In genomic region chr2:154791661-154792642, GRCm38 (mm10) we compare ENCODE assay signal across 9 mouse cellular contexts. TPM values are rescaled to one million over a fixed set of nuclear protein-coding genes. Genes with fewer than 3 reads are reported as not detected.
DNase-seq lines count a peak whose midpoint lies in the region; ATAC-seq and TF ChIP-seq lines count a peak whose summit lies in the region.
"Had no signal": no experiment of that assay in that cellular context is flagged by ENCODE, and none has a peak within 500 bp of the region (broad histone marks: within the 10 kb centered on the region; RNA-seq: fewer than 3 reads in every experiment).

No protein-coding gene starts in this region.

- H3K4me2 ChIP-seq in forebrain, embryonic 14.5 days (ENCODE audit: low read length), result peak overlapping the region; percentile 88
- peak overlapping the region; percentile 67 for H3K4me2 ChIP-seq in lung, embryonic 15.5 days

- peak; percentile 60 for DNase-seq in c-Kit-positive CD71-positive TER-119-positive erythroid progenitor cells, embryonic 14.5 days (ENCODE audit: low spot score)
- DNase-seq in forebrain, embryonic 14.5 days (ENCODE audit: low spot score), result peak; percentile 68
- peak; percentile 84 to 88 for DNase-seq in heart, postnatal 14 days
- peak; percentile 39 to 45 for DNase-seq in layer of hippocampus, adult 18-20 months (ENCODE audit: low spot score in 2 of 2)
- DNase-seq in thymus, postnatal 0 days (ENCODE audit: low spot score), result peak; percentile 72

- peak overlapping the region; percentile 93 for H3K9ac ChIP-seq in forebrain, embryonic 14.5 days (ENCODE audit: low read length)
- H3K9ac ChIP-seq in lung, embryonic 15.5 days, result peak overlapping the region; percentile 97

- no peaks in the 10 kb centered on the region for H3K9me3 ChIP-seq in E14TG2a.4 (ENCODE audit: low read length)
- no peaks in the 10 kb centered on the region for H3K9me3 ChIP-seq in forebrain, embryonic 14.5 days (replicated peaks; ENCODE audit: control insufficient read depth, low read length)
- no peaks in the 10 kb centered on the region for H3K9me3 ChIP-seq in lung, embryonic 15.5 days

- peaks cover 64% of the 10 kb centered on the region for H3K4me1 ChIP-seq in E14TG2a.4 (replicated peaks; ENCODE audit: low read depth, low read length)
- H3K4me1 ChIP-seq in forebrain, embryonic 14.5 days (ENCODE audit: control insufficient read depth, insufficient read depth, low read length), result peaks cover 21% of the 10 kb centered on the region
- peaks cover 37% of the 10 kb centered on the region for H3K4me1 ChIP-seq in lung, embryonic 15.5 days
- H3K4me1 ChIP-seq in olfactory bulb, adult 2 months (ENCODE audit: control insufficient read depth, insufficient read depth, low read length), result peaks cover 3% of the 10 kb centered on the region; the same call in 1 of the 2 replicates

- intact Hi-C loops in heart, postnatal 14 days (cut with DNase I), result loop anchor here (2.0 to 5.0 kb wide), 4 partner anchors 15 to 135 kb away; no protein-coding TSS in a partner anchor

- no peak for TF ChIP-seq POLR2A in olfactory bulb, adult 2 months (IDR thresholded peaks at IDR 0.05; ENCODE audit: insufficient read depth, low read depth, low read length)

- no peak for TF ChIP-seq CTCF in E14TG2a.4 (conservative IDR thresholded peaks at IDR 0.05; ENCODE audit: low read length)
- 0 out of 2 replicates have a peak, but pooled peaks have one; percentile 8 for TF ChIP-seq CTCF in olfactory bulb, adult 2 months (IDR thresholded peaks at IDR 0.05; ENCODE audit: insufficient read depth, low read depth, low read length)

- peak; percentile 7 for ATAC-seq in forebrain, embryonic 14.5 days
- ATAC-seq in lung, embryonic 15.5 days (ENCODE audit: borderline replicate concordance, extremely low read depth, low FRiP score, low TSS enrichment), result peak; percentile 31; the same call in 1 of the 2 replicates

- under 1% methylated on average over 67 of the region's 67 CpGs for WGBS in forebrain, embryonic 14.5 days
- WGBS in lung, embryonic 15.5 days, result under 1% methylated on average over 59 of the region's 67 CpGs
- WGBS in olfactory bulb, adult 2 months, result 2% methylated on average over 65 of the region's 67 CpGs

- peak overlapping the region; percentile 98 for H3K4me3 ChIP-seq in E14TG2a.4 (replicated peaks; ENCODE audit: low read length)
- peak overlapping the region; percentile 98 for H3K4me3 ChIP-seq in forebrain, embryonic 14.5 days (ENCODE audit: low read depth, low read length)
- H3K4me3 ChIP-seq in lung, embryonic 15.5 days, result peak overlapping the region; percentile 80
- peak overlapping the region; percentile 82 for H3K4me3 ChIP-seq in olfactory bulb, adult 2 months (ENCODE audit: insufficient read depth, low read depth, low read length)

- peak overlapping the region; percentile 98 for H3K27ac ChIP-seq in forebrain, embryonic 14.5 days (ENCODE audit: low read depth, low read length)
- H3K27ac ChIP-seq in lung, embryonic 15.5 days, result peak overlapping the region; percentile 99
- peak overlapping the region; percentile 47; the same call in 1 of the 2 replicates for H3K27ac ChIP-seq in olfactory bulb, adult 2 months (ENCODE audit: insufficient read depth, low read depth, low read length)

- H3K27me3 ChIP-seq in E14TG2a.4 (ENCODE audit: insufficient read depth, low read length), result no peaks in the 10 kb centered on the region
- H3K27me3 ChIP-seq in forebrain, embryonic 14.5 days (replicated peaks; ENCODE audit: control insufficient read depth, insufficient read depth, low read length), result no peaks in the 10 kb centered on the region
- H3K27me3 ChIP-seq in lung, embryonic 15.5 days, result no peaks in the 10 kb centered on the region

- peaks cover 24% of the 10 kb centered on the region for H3K36me3 ChIP-seq in E14TG2a.4 (ENCODE audit: insufficient read depth, low read length)
- H3K36me3 ChIP-seq in forebrain, embryonic 14.5 days (ENCODE audit: control insufficient read depth, insufficient read depth, low read length), result peaks cover 4% of the 10 kb centered on the region; the same call in 1 of the 2 replicates
- no peaks in the 10 kb centered on the region for H3K36me3 ChIP-seq in lung, embryonic 15.5 days

RNA-seq across cellular contexts. Expression of gene a, which starts 0.8 kb away (rescaled TPM):
- polyA plus RNA-seq in forebrain, embryonic 14.5 days (2014; fragmentation: Nextera tagmentation; extraction: Ambion mirVana), result 0.89 and 2.4 TPM in 2 replicates
- total RNA-seq in heart, postnatal 14 days (2021), result not detected
- not detected for total RNA-seq in layer of hippocampus, adult 18-20 months (2021)
- 0.24 TPM in 1 of 2 replicates, not detected in the other for polyA plus RNA-seq in lung, embryonic 15.5 days (2015; fragmentation: Nextera tagmentation; extraction: Ambion mirVana)
- not detected in 2 replicates for polyA plus RNA-seq in olfactory bulb, adult 2 months (2012; ENCODE audit: insufficient read depth, insufficient read length, low replicate concordance, missing spikeins)
- 37.2 and 44.6 TPM in 2 replicates for polyA plus RNA-seq in thymus, postnatal 0 days (2015; fragmentation: Nextera tagmentation; extraction: Ambion mirVana)

RNA-seq across cellular contexts. Expression of gene Raly, which starts 1.1 kb away (rescaled TPM):
- 109 and 116 TPM in 2 replicates for polyA plus RNA-seq in forebrain, embryonic 14.5 days (2014; fragmentation: Nextera tagmentation; extraction: Ambion mirVana)
- total RNA-seq in heart, postnatal 14 days (2021), result 100 to 1,000 TPM; 119 to 131 TPM
- 10 to 100 TPM; 67.1 to 73.5 TPM for total RNA-seq in layer of hippocampus, adult 18-20 months (2021)
- 42.2 and 48.0 TPM in 2 replicates for polyA plus RNA-seq in lung, embryonic 15.5 days (2015; fragmentation: Nextera tagmentation; extraction: Ambion mirVana)
- polyA plus RNA-seq in olfactory bulb, adult 2 months (2012; ENCODE audit: insufficient read depth, insufficient read length, low replicate concordance, missing spikeins), result not detected in 2 replicates
- polyA plus RNA-seq in thymus, postnatal 0 days (2015; fragmentation: Nextera tagmentation; extraction: Ambion mirVana), result 41.4 and 42.9 TPM in 2 replicates

RNA-seq across cellular contexts. Expression of gene Gm14214, which starts 22.1 kb away (rescaled TPM):
- polyA plus RNA-seq in forebrain, embryonic 14.5 days (2014; fragmentation: Nextera tagmentation; extraction: Ambion mirVana), result not detected in 2 replicates
- total RNA-seq in heart, postnatal 14 days (2021), result not detected
- not detected for total RNA-seq in layer of hippocampus, adult 18-20 months (2021)
- not detected in 2 replicates for polyA plus RNA-seq in lung, embryonic 15.5 days (2015; fragmentation: Nextera tagmentation; extraction: Ambion mirVana)
- polyA plus RNA-seq in olfactory bulb, adult 2 months (2012; ENCODE audit: insufficient read depth, insufficient read length, low replicate concordance, missing spikeins), result not detected in 2 replicates
- not detected in 2 replicates for polyA plus RNA-seq in thymus, postnatal 0 days (2015; fragmentation: Nextera tagmentation; extraction: Ambion mirVana)
- polyA plus RNA-seq: gonadal fat pad, adult 2 months had no signal

Comparison
In these comparisons a context has a peak if more than half of its experiments do, and no peak if none do; other contexts are left out.
1. Peak in every context shown above with its lines: DNase-seq, ATAC-seq, H3K4me3 ChIP-seq and H3K27ac ChIP-seq.
2. H3K27ac ChIP-seq: peak in every context shown above with its lines; median percentile 99 in lung, embryonic 15.5 days; 98 in forebrain, embryonic 14.5 days; 47 in olfactory bulb, adult 2 months.
3. RNA of gene a, which starts 0.8 kb away (polyA plus RNA-seq): 37.2 to 44.6 TPM in thymus, postnatal 0 days; 0.89 to 2.4 TPM in forebrain, embryonic 14.5 days, 0.24 TPM in lung, embryonic 15.5 days and not detected in olfactory bulb, adult 2 months; every median in the first group is over 10 times any median in the second.